Mouse (Mus musculus): ENCODE results near the gene Spock2.

GRCm38 (mm10) chr10:60093751-60094150, 12.3 kb upstream of the Spock2 start:
- TF ChIP-seq CTCF (IDR thresholded peaks at IDR 0.05; ENCODE audit: control insufficient read depth, insufficient read depth, insufficient replicate concordance, low read depth, low read length) (no peak), POLR2A (IDR thresholded peaks at IDR 0.05; ENCODE audit: control insufficient read depth, low read depth, low read length) (no peak)
